Mouse (Mus musculus): ENCODE data around the gene Tinag. TPM values are rescaled to one million over a fixed set of nuclear protein-coding genes. Genes with fewer than 3 reads are reported as not detected.
"Not testable (repeated sequence)": the region's sequence is repeated elsewhere in the genome, so short reads cannot be mapped to it uniquely, and the experiment has no call there.

Tinag gene
- polyA plus RNA-seq (2012; rRNA removed) (0.06 and 0.13 TPM in 2 replicates), polyA plus RNA-seq (2014; fragmentation: Nextera tagmentation; extraction: Ambion mirVana) (0.23 and 0.27 TPM in 2 replicates)

DNA sequence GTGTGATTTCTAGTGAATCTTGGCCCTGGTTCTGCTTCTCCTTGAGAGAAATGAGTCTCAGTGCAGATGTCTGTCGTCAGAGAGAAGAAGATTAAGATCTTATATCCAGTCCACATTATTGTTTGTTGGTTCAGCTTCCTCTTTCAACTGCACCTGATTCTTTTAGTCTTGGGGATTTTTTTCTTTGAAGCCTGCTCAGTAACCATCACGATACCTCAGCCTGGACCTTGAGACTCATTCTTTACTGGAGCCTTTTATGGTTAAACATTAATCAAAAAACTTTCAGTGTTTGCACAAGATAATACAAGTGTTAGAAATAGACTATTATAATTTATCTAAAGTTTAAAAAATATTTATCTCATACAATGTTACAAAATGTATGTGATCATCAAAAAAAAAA, at the start of gene Tinag:
Gene Tinag, minus strand, starts transcription at position 210 of the 400 bp plus-strand sequence.
- H3K4me1 ChIP-seq (replicated peaks; ENCODE audit: control insufficient read depth in 2 of 2, insufficient read depth in 2 of 2, low read length in 1 of 2) = no peaks in the 10 kb centered on the region
- 21% methylated on average over 2 of the region's 2 CpGs for WGBS (ENCODE audit: insufficient replicate concordance)
- H3K36me3 ChIP-seq (replicated peaks; ENCODE audit: control insufficient read depth, insufficient read depth, low read depth) = no peaks in the 10 kb centered on the region
- no peak for ATAC-seq (ENCODE audit: insufficient read depth)
- H3K27ac ChIP-seq = no peak within 1 kb of the TSS
- H3K9me3 ChIP-seq (ENCODE audit: control insufficient read depth, low read length) = no peaks in the 10 kb centered on the region
- no peaks in the 10 kb centered on the region for H3K27me3 ChIP-seq (ENCODE audit: control insufficient read depth, insufficient read depth, low read length)
- no peak within 1 kb of the TSS for H3K4me2 ChIP-seq (ENCODE audit: low read depth)
- no peak within 1 kb of the TSS for H3K9ac ChIP-seq (replicated peaks)
- no peak for TF ChIP-seq CTCF (IDR thresholded peaks at IDR 0.05; ENCODE audit: low read depth)
- TF ChIP-seq EP300 (IDR thresholded peaks at IDR 0.05; ENCODE audit: low read depth) = no peak
- DNase-seq (ENCODE audit: low read depth in 3 of 3, low spot score in 3 of 3) = no peak
- no peak within 1 kb of the TSS for H3K4me3 ChIP-seq (ENCODE audit: insufficient read depth in 1 of 2, low read depth in 2 of 2, low read length in 2 of 2)

DNA sequence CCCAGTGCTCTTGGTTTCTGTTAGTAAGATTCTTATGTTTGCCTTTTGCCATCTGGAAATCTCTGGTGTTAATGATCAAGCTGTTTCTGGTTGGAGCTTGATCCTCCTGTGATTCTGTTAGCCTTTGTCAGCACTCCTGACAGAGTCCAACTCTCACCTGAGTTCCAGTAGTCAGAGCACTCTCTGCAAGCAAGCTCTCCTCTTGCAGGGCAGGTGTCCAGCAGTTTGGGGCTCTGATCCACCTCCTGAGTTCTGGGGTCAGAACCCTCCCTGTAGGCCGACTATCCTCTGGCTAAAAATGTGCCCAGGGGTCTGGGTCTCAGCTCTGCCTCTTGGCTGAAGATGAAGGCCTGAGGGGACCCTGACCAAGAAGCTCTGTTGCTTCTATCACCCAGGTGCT, 37.6 kb upstream of the Tinag start:
- WGBS (ENCODE audit: insufficient replicate concordance) = 36% methylated on average over 1 of the region's 1 CpGs
- not testable (repeated sequence) for DNase-seq (ENCODE audit: low read depth in 3 of 3, low spot score in 3 of 3); H3K9ac ChIP-seq (replicated peaks); H3K36me3 ChIP-seq (replicated peaks; ENCODE audit: control insufficient read depth, insufficient read depth, low read depth); H3K27ac ChIP-seq; H3K4me1 ChIP-seq (replicated peaks; ENCODE audit: control insufficient read depth in 2 of 2, insufficient read depth in 2 of 2, low read length in 1 of 2); ATAC-seq (ENCODE audit: insufficient read depth); H3K4me3 ChIP-seq (ENCODE audit: insufficient read depth in 1 of 2, low read depth in 2 of 2, low read length in 2 of 2); H3K4me2 ChIP-seq (ENCODE audit: low read depth); H3K9me3 ChIP-seq (ENCODE audit: control insufficient read depth, low read length); H3K27me3 ChIP-seq (ENCODE audit: control insufficient read depth, insufficient read depth, low read length)

DNA sequence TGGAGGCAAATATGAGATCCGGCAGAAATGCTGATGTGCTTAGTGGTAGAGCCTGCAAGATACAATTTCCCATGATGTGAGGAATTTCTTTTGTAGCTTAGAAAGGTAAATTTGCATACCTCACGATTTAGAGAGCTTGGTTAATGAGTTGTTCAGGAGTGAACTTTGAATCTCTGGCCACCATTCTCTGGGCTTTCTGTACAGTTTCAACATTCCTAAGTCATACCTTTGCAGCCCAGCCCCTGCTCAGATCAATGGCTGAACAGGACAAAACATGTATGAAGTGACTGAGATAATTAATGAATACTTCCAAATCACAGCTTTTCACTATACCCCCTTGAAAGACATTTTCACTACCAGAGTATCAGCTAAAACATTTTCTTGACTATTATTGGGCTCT, 26.1 kb upstream of the Tinag start:
- no peak for ATAC-seq (ENCODE audit: insufficient read depth)
- H3K27ac ChIP-seq = no peak overlapping the region
- H3K27me3 ChIP-seq (ENCODE audit: control insufficient read depth, insufficient read depth, low read length) = no peaks in the 10 kb centered on the region
- no peaks in the 10 kb centered on the region for H3K9me3 ChIP-seq (ENCODE audit: control insufficient read depth, low read length)
- H3K4me2 ChIP-seq (ENCODE audit: low read depth) = no peak overlapping the region
- TF ChIP-seq EP300 (IDR thresholded peaks at IDR 0.05; ENCODE audit: low read depth) = no peak
- TF ChIP-seq CTCF (IDR thresholded peaks at IDR 0.05; ENCODE audit: low read depth) = no peak
- H3K4me1 ChIP-seq (replicated peaks; ENCODE audit: control insufficient read depth in 2 of 2, insufficient read depth in 2 of 2, low read length in 1 of 2) = no peaks in the 10 kb centered on the region
- 38% methylated on average over 2 of the region's 2 CpGs for WGBS (ENCODE audit: insufficient replicate concordance)
- no peak for DNase-seq (ENCODE audit: low read depth in 3 of 3, low spot score in 3 of 3)
- H3K9ac ChIP-seq (replicated peaks) = no peak overlapping the region
- H3K36me3 ChIP-seq (replicated peaks; ENCODE audit: control insufficient read depth, insufficient read depth, low read depth) = no peaks in the 10 kb centered on the region
- H3K4me3 ChIP-seq (ENCODE audit: insufficient read depth in 1 of 2, low read depth in 2 of 2, low read length in 2 of 2) = no peak overlapping the region

DNA sequence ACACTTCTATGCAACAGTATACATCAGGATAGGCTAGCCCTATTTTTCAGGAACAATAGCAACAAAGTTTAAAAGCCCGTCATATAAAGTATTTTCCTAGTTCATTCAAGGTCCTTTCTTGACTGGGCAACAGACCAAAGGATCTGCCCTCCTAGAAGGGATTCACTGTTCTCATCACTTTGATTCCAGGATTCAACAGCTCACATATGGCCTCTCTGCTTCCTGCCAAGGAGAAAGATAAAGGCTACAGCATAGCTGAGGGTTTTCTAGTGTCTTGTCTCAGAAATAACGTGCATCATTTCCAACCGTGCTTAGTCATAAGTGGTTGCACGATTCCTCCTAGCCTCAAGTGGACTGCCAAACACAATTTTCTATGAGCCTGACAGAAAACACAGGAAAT, 11.0 kb upstream of the Tinag start:
- no peak overlapping the region for H3K27ac ChIP-seq
- no peak for ATAC-seq (ENCODE audit: insufficient read depth)
- DNase-seq (ENCODE audit: low read depth in 3 of 3, low spot score in 3 of 3) = no peak
- H3K27me3 ChIP-seq (ENCODE audit: control insufficient read depth, insufficient read depth, low read length) = no peaks in the 10 kb centered on the region
- H3K4me2 ChIP-seq (ENCODE audit: low read depth) = no peak overlapping the region
- H3K9ac ChIP-seq (replicated peaks) = no peak overlapping the region
- no peak for TF ChIP-seq EP300 (IDR thresholded peaks at IDR 0.05; ENCODE audit: low read depth)
- WGBS (ENCODE audit: insufficient replicate concordance) = 45% methylated on average over 4 of the region's 4 CpGs
- no peak overlapping the region for H3K4me3 ChIP-seq (ENCODE audit: insufficient read depth in 1 of 2, low read depth in 2 of 2, low read length in 2 of 2)
- no peaks in the 10 kb centered on the region for H3K9me3 ChIP-seq (ENCODE audit: control insufficient read depth, low read length)
- H3K4me1 ChIP-seq (replicated peaks; ENCODE audit: control insufficient read depth in 2 of 2, insufficient read depth in 2 of 2, low read length in 1 of 2) = no peaks in the 10 kb centered on the region
- no peaks in the 10 kb centered on the region for H3K36me3 ChIP-seq (replicated peaks; ENCODE audit: control insufficient read depth, insufficient read depth, low read depth)

DNA sequence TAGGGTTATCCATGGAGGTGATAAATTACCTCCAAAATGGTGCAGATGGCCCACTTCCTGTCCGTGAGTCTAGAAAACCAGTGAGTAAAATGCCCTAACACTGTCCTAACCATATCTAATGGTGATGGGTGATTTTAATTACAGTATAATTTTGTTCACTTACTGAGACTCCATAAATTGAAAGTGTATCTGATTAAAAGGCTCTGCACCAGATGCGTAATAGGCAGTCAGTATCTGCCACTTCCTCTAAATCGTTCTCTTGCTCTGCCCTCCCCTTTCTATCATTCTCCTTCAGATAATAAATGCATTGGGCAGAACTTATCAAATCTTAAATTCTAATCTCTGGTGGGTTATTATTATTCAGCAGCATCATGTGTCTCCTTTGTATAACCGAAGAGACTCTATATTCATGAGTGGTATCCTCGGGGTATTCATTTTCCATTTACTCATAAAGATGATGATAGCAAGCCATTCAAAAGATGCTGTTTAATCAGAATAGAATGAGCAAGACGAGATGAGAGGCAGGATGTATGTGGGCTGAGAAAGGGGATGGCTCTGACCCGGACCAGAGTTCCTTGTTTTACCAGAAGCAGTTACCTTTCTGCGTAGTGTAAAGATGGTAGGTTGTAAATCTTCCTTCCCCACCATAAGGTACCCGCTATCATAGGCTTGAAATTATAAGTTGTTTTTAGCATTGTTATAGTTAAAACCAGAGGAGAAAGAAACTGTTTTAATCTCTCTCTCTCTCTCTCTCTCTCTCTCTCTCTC, 9.0 kb upstream of the Tinag start:
- DNase-seq (ENCODE audit: low read depth in 3 of 3, low spot score in 3 of 3) (no peak), ATAC-seq (ENCODE audit: insufficient read depth) (no peak)
- WGBS (ENCODE audit: insufficient replicate concordance) = 57% methylated on average over 9 of the region's 9 CpGs
- H3K9me3 ChIP-seq (ENCODE audit: control insufficient read depth, low read length) = no peaks in the 10 kb centered on the region
- no peak overlapping the region for H3K27ac ChIP-seq
- TF ChIP-seq EP300 (IDR thresholded peaks at IDR 0.05; ENCODE audit: low read depth) (no peak), CTCF (IDR thresholded peaks at IDR 0.05; ENCODE audit: low read depth) (no peak)
- no peak overlapping the region for H3K4me3 ChIP-seq (ENCODE audit: insufficient read depth in 1 of 2, low read depth in 2 of 2, low read length in 2 of 2)
- H3K27me3 ChIP-seq (ENCODE audit: control insufficient read depth, insufficient read depth, low read length) = no peaks in the 10 kb centered on the region
- H3K4me2 ChIP-seq (ENCODE audit: low read depth) = no peak overlapping the region
- no peaks in the 10 kb centered on the region for H3K4me1 ChIP-seq (replicated peaks; ENCODE audit: control insufficient read depth in 2 of 2, insufficient read depth in 2 of 2, low read length in 1 of 2)
- H3K36me3 ChIP-seq (replicated peaks; ENCODE audit: control insufficient read depth, insufficient read depth, low read depth) = no peaks in the 10 kb centered on the region
- no peak overlapping the region for H3K9ac ChIP-seq (replicated peaks)

Measured in liver, embryonic 14.5 days (tissue).